Mouse (Mus musculus): ENCODE data around the gene Ints11. TPM values are rescaled to one million over a fixed set of nuclear protein-coding genes. Genes with fewer than 3 reads are reported as not detected.
A peak's percentile ranks its signal among the peaks of the same experiment; 100 is the strongest.

The Ints11 gene
- polyA plus RNA-seq, 1 experiment from 2014 or later, result 103 TPM

DNA sequence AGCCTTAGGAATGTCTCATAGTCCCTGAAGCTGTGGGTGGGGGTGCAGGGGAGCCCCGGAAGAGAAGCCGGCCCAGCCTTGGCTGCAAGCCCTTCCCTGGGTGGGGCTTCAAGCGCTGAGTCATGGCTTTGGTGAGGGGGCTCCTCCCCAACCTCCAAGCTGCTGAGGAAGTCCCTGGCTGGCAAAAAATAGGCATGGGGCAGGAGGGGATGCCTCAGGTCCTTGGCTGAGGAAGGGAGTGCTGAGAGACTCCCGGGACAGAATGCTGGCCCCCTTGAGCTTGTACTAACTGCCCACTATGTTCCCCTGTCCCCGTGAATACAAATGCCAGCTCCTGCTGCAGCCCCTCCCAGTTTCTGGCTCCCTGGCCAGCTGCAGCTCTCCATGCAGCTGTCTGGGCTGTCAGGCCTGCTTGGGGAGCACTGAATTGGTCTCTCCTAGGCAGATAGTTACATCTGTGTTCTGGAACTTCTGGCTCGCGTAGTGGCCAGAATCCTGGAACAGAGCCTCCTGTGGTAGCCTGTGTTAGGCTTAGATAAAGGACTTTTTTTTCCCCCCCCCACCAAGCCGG lies 25.1 kb downstream of the Ints11 start:
- no peak overlapping the region for H3K4me3 ChIP-seq (ENCODE audit: low read depth, low read length)
- no peaks in the 10 kb centered on the region for H3K27me3 ChIP-seq (ENCODE audit: control insufficient read depth, insufficient read depth, low read length)
- H3K36me3 ChIP-seq (ENCODE audit: control insufficient read depth, insufficient read depth, low read length), result peaks cover 7% of the 10 kb centered on the region; the same call in 1 of the 2 replicates
- H3K9ac ChIP-seq (ENCODE audit: low read length), result peak overlapping the region; percentile 33
- no peak for DNase-seq (ENCODE audit: low spot score, missing footprints)
- H3K4me1 ChIP-seq (ENCODE audit: control insufficient read depth, insufficient read depth, low read length), result peaks cover 26% of the 10 kb centered on the region
- no peak overlapping the region for H3K27ac ChIP-seq (ENCODE audit: low read depth, low read length)
- peak overlapping the region; percentile 15 for H3K4me2 ChIP-seq
- WGBS, result 42% methylated on average over 8 of the region's 8 CpGs
- ATAC-seq (ENCODE audit: low FRiP score), result no peak
- H3K9me3 ChIP-seq (ENCODE audit: control insufficient read depth, low read length), result no peaks in the 10 kb centered on the region

DNA sequence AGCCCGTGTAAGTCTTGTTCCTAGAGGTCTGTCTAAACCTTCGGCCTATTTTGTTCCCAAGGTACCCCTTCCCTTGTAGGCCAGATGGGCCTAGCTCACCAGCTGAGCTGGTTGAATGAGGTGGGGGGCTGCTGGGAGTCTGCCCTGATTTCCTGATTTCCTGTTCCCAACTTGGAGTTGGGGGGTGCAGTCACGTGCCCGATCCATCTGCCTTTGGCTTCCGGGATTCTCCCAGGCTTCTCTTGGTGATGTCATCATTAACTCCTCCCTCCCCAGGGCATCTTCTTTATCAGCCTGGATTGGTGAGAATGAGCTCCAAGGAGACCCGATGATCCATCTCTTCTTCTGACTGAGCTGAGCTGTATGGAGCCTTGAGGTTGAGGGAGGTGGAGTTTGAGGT lies 25.9 kb downstream of the Ints11 start:
- H3K27ac ChIP-seq (ENCODE audit: low read depth, low read length), result no peak overlapping the region
- H3K9ac ChIP-seq (ENCODE audit: low read length), result 0 out of 2 replicates have a peak overlapping the region, but pooled peaks have one; percentile 33
- no peak overlapping the region for H3K4me3 ChIP-seq (ENCODE audit: low read depth, low read length)
- DNase-seq (ENCODE audit: low spot score, missing footprints) (no peak), ATAC-seq (ENCODE audit: low FRiP score) (no peak)
- no peak overlapping the region for H3K4me2 ChIP-seq
- no peaks in the 10 kb centered on the region for H3K9me3 ChIP-seq (ENCODE audit: control insufficient read depth, low read length)
- peaks cover 25% of the 10 kb centered on the region for H3K4me1 ChIP-seq (ENCODE audit: control insufficient read depth, insufficient read depth, low read length)
- peaks cover 12% of the 10 kb centered on the region; the same call in 1 of the 2 replicates for H3K36me3 ChIP-seq (ENCODE audit: control insufficient read depth, insufficient read depth, low read length)
- 44% methylated on average over 6 of the region's 6 CpGs for WGBS
- no peaks in the 10 kb centered on the region for H3K27me3 ChIP-seq (ENCODE audit: control insufficient read depth, insufficient read depth, low read length)

DNA sequence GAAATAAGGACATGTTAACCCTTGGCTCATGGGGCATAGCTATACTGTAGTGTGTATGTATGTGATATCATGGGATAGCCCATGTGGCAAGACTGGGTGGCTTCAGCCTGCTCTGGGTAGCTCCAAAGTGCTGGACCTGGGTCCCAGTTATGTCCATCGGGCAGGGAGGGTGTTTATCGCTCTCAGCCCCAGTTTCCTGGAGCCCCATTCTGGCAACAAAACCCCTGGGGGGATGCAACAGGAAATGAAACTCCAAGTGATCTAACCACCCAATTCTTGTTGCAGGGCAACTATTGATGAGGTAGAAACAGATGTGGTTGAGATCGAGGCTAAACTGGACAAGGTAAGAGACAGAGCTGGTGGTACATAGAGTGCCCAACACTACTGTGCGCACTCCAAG lies 26.5 kb downstream of the Ints11 start:
- H3K9me3 ChIP-seq (ENCODE audit: control insufficient read depth, low read length), result no peaks in the 10 kb centered on the region
- H3K9ac ChIP-seq (ENCODE audit: low read length), result no peak overlapping the region
- 96% methylated on average over 4 of the region's 4 CpGs for WGBS
- ATAC-seq (ENCODE audit: low FRiP score) (no peak), DNase-seq (ENCODE audit: low spot score, missing footprints) (no peak)
- peaks cover 19% of the 10 kb centered on the region for H3K4me1 ChIP-seq (ENCODE audit: control insufficient read depth, insufficient read depth, low read length)
- no peak overlapping the region for H3K27ac ChIP-seq (ENCODE audit: low read depth, low read length)
- H3K36me3 ChIP-seq (ENCODE audit: control insufficient read depth, insufficient read depth, low read length), result peaks cover 12% of the 10 kb centered on the region; the same call in 1 of the 2 replicates
- H3K27me3 ChIP-seq (ENCODE audit: control insufficient read depth, insufficient read depth, low read length), result no peaks in the 10 kb centered on the region
- no peak overlapping the region for H3K4me3 ChIP-seq (ENCODE audit: low read depth, low read length)
- H3K4me2 ChIP-seq, result no peak overlapping the region

DNA sequence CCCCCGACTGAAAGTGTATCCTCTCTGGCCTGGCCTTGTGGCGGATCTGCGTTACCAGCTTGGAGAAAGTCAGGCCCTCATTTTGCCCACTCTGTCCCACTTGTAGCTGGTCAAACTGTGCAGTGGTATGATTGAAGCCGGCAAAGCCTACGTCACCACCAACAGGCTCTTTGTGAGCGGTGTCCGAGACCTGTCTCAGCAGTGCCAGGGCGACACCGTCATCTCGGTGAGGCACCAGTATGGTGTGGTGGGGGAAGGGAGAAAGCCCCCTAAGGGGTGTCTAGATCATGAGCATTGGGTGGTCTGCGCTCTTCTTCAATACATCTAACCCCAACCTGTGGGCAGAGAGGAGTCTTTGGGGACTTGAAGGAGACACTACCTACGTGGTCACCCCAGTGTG lies 27.1 kb downstream of the Ints11 start:
- Histone ChIP-seq H3K4me1 (ENCODE audit: control insufficient read depth, insufficient read depth, low read length) (peaks cover 16% of the 10 kb centered on the region), H3K9me3 (ENCODE audit: control insufficient read depth, low read length) (no peaks in the 10 kb centered on the region), H3K27ac (ENCODE audit: low read depth, low read length) (no peak overlapping the region), H3K36me3 (ENCODE audit: control insufficient read depth, insufficient read depth, low read length) (peaks cover 14% of the 10 kb centered on the region; the same call in 1 of the 2 replicates), H3K4me2 (no peak overlapping the region), H3K9ac (ENCODE audit: low read length) (no peak overlapping the region), H3K27me3 (ENCODE audit: control insufficient read depth, insufficient read depth, low read length) (no peaks in the 10 kb centered on the region), H3K4me3 (ENCODE audit: low read depth, low read length) (no peak overlapping the region)
- DNase-seq (ENCODE audit: low spot score, missing footprints), result no peak
- WGBS, result 96% methylated on average over 12 of the region's 12 CpGs
- no peak for ATAC-seq (ENCODE audit: low FRiP score)

DNA sequence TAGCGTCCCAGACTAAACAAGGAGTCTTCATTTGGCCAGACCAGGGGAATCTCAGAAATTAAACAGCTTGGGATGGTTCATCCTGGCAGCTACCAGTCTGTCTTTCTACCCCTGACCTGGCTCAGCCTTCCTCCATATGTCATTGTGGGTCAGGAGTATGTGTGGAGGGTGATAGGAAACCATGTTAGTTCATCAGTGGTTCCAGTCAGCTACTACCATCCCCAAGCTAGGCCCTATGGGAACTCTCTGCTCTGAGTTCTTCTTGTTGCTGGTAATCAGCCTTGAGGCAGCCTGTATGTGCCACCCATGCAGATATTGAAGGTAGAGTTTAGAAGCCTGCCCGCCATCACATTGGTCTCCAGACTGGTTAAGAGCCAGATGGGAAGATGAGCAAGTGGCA lies 29.0 kb downstream of the Ints11 start:
- DNase-seq (ENCODE audit: low spot score, missing footprints), result peak; percentile 64
- Histone ChIP-seq H3K4me2 (no peak overlapping the region), H3K4me3 (ENCODE audit: low read depth, low read length) (no peak overlapping the region), H3K36me3 (ENCODE audit: control insufficient read depth, insufficient read depth, low read length) (peaks cover 29% of the 10 kb centered on the region), H3K9me3 (ENCODE audit: control insufficient read depth, low read length) (no peaks in the 10 kb centered on the region), H3K27me3 (ENCODE audit: control insufficient read depth, insufficient read depth, low read length) (no peaks in the 10 kb centered on the region), H3K27ac (ENCODE audit: low read depth, low read length) (no peak overlapping the region), H3K4me1 (ENCODE audit: control insufficient read depth, insufficient read depth, low read length) (peaks cover 16% of the 10 kb centered on the region), H3K9ac (ENCODE audit: low read length) (no peak overlapping the region)
- 89% methylated on average over 2 of the region's 2 CpGs for WGBS
- no peak for ATAC-seq (ENCODE audit: low FRiP score)

DNA sequence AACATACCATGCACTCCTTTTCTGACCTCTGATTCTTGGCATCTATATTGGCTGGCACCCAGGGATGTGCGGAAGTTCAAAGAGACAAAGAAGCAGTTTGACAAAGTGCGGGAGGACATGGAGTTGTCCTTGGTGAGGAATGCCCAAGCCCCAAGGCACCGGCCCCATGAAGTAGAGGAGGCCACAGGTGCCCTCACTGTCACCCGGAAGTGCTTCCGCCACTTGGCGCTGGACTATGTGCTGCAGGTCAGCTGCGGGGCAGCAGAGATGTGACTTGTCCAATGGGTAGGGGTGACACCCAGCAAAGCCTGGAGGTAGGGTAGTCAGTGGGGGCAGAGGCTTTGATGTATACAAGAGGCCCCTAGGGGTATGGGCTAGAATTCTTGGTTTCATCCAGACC lies 30.0 kb downstream of the Ints11 start:
- no peaks in the 10 kb centered on the region for H3K9me3 ChIP-seq (ENCODE audit: control insufficient read depth, low read length)
- H3K4me2 ChIP-seq, result no peak overlapping the region
- no peak for DNase-seq (ENCODE audit: low spot score, missing footprints)
- WGBS, result 97% methylated on average over 7 of the region's 7 CpGs
- H3K27me3 ChIP-seq (ENCODE audit: control insufficient read depth, insufficient read depth, low read length), result no peaks in the 10 kb centered on the region
- H3K4me1 ChIP-seq (ENCODE audit: control insufficient read depth, insufficient read depth, low read length), result peaks cover 7% of the 10 kb centered on the region
- no peak overlapping the region for H3K27ac ChIP-seq (ENCODE audit: low read depth, low read length)
- no peak overlapping the region for H3K9ac ChIP-seq (ENCODE audit: low read length)
- ATAC-seq (ENCODE audit: low FRiP score), result no peak
- H3K36me3 ChIP-seq (ENCODE audit: control insufficient read depth, insufficient read depth, low read length), result peaks cover 35% of the 10 kb centered on the region
- no peak overlapping the region for H3K4me3 ChIP-seq (ENCODE audit: low read depth, low read length)

DNA sequence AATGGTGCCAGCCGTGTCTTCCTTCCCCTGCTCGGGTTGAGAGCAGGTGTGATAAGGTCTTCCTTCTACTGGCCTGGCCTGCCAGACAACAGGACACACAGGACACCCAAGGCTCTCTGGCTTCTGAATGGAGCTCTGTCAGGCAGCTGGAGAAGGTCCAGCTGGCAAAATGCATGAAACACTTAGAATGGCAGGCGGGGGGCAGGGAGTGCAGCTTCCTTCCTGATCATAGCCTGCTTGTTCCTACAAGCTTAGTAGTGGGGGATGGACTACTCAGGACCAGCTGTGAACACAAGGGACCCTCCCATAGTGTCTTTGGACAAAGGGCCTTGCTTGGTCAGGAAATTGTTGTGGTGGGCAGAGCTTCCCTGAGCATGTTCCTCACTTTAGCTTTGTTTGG lies 31.9 kb downstream of the Ints11 start:
- DNase-seq (ENCODE audit: low spot score, missing footprints) (no peak), ATAC-seq (ENCODE audit: low FRiP score) (no peak)
- Histone ChIP-seq H3K4me1 (ENCODE audit: control insufficient read depth, insufficient read depth, low read length) (no peaks in the 10 kb centered on the region), H3K4me2 (no peak overlapping the region), H3K4me3 (ENCODE audit: low read depth, low read length) (no peak overlapping the region), H3K27me3 (ENCODE audit: control insufficient read depth, insufficient read depth, low read length) (no peaks in the 10 kb centered on the region), H3K36me3 (ENCODE audit: control insufficient read depth, insufficient read depth, low read length) (peaks cover 39% of the 10 kb centered on the region), H3K27ac (ENCODE audit: low read depth, low read length) (no peak overlapping the region), H3K9me3 (ENCODE audit: control insufficient read depth, low read length) (no peaks in the 10 kb centered on the region), H3K9ac (ENCODE audit: low read length) (no peak overlapping the region)
- 93% methylated on average over 3 of the region's 3 CpGs for WGBS

DNA sequence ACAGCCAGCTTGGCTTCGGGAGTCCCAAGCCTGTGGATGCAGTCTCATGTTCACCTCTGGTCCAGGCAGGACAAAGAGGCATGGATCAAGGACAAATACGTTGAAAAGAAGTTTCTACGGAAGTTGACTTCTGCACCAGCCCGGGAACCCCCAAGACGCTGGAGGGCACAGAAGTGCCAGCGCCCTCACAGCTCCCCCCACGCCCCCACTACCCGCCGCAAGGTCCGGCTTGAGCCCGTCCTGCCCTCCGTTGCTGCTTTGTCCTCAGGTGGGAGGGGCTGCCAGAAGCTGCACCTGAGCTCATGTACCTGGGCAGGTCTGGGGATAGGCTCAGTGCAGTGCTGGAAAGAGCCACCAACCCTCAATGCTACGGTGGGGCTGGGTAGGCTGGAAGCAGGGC lies 33.9 kb downstream of the Ints11 start:
- Histone ChIP-seq H3K4me1 (ENCODE audit: control insufficient read depth, insufficient read depth, low read length) (no peaks in the 10 kb centered on the region), H3K9ac (ENCODE audit: low read length) (no peak overlapping the region), H3K9me3 (ENCODE audit: control insufficient read depth, low read length) (no peaks in the 10 kb centered on the region), H3K27me3 (ENCODE audit: control insufficient read depth, insufficient read depth, low read length) (no peaks in the 10 kb centered on the region), H3K27ac (ENCODE audit: low read depth, low read length) (no peak overlapping the region), H3K4me2 (no peak overlapping the region), H3K4me3 (ENCODE audit: low read depth, low read length) (no peak overlapping the region), H3K36me3 (ENCODE audit: control insufficient read depth, insufficient read depth, low read length) (peaks cover 35% of the 10 kb centered on the region)
- no peak for DNase-seq (ENCODE audit: low spot score, missing footprints)
- no peak for ATAC-seq (ENCODE audit: low FRiP score)
- 94% methylated on average over 13 of the region's 13 CpGs for WGBS

DNA sequence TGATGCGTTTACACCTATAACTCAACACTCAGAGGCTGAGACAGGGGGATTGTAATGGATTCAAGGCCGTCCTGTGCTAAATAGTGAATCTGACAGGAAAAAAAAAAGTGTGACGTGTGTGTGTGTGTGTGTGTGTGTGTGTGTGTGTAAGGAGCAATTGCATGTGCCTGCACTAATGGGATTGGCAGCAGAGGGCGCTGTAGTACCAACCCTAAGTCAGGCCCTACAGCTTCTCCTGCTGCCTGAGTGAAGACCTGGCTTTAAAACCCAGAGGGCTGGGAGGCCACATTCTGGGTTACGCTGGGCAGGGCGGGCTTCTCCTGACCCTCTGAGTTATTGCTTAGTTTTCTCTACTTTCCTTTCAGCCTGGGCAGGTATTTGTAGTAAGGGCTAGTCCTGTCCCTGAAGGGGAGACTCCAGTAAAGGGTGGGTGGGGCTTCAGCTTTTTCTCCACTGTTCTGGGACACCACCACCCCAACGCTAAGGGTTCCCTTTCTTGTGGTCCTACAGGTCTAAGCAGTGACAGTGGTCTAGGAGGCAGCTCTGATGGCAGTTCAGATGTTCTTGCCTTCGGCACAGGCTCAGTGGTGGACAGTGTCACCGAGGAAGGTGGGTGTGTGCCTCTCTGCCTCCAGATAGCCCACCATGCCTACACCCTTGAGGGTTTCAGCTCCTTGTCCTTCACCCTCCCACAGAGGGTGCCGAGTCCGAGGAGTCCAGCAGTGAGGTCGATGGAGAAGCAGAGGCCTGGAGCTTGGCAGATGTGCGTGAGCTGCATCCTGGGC lies 35.2 kb downstream of the Ints11 start:
- Histone ChIP-seq H3K27me3 (ENCODE audit: control insufficient read depth, insufficient read depth, low read length) (no peaks in the 10 kb centered on the region), H3K4me2 (no peak overlapping the region), H3K4me3 (ENCODE audit: low read depth, low read length) (no peak overlapping the region), H3K36me3 (ENCODE audit: control insufficient read depth, insufficient read depth, low read length) (peaks cover 33% of the 10 kb centered on the region), H3K9me3 (ENCODE audit: control insufficient read depth, low read length) (no peaks in the 10 kb centered on the region), H3K4me1 (ENCODE audit: control insufficient read depth, insufficient read depth, low read length) (no peaks in the 10 kb centered on the region), H3K9ac (ENCODE audit: low read length) (no peak overlapping the region), H3K27ac (ENCODE audit: low read depth, low read length) (no peak overlapping the region)
- 92% methylated on average over 13 of the region's 13 CpGs for WGBS
- no peak for ATAC-seq (ENCODE audit: low FRiP score)
- peak; percentile 83 for DNase-seq (ENCODE audit: low spot score, missing footprints)

All from midbrain, embryonic 11.5 days (tissue).